Mouse (Mus musculus) brain, embryonic 14.5 days (tissue): ENCODE data around the gene Brip1.

Experiments
- CTCF ChIP-seq: fragments of 200-500 bp; IDR thresholded peaks from 2 replicates; pipeline ENCODE4 v1.5.1; 2012; ENCODE audit warnings: inconsistent platforms, mild to moderate bottlenecking, moderate library complexity, borderline replicate concordance; ENCODE audit not compliant: insufficient read depth, insufficient read length; ENCODE audit errors: extremely low read depth
- POLR2A ChIP-seq: fragments of 200-500 bp; IDR thresholded peaks from 2 replicates; pipeline ENCODE4 v1.6.1; 2012; ENCODE audit warnings: mild to moderate bottlenecking, inconsistent platforms, borderline replicate concordance; ENCODE audit not compliant: poor library complexity, insufficient read depth, insufficient read length, severe bottlenecking; ENCODE audit errors: extremely low read depth

- no peak for TF ChIP-seq CTCF
- TF ChIP-seq POLR2A, result no peak
Observed at GRCm38 (mm10) chr11:86076403-86076802, 124.6 kb downstream of the Brip1 start.
